Mouse (Mus musculus) skeletal muscle tissue, adult 2 months (tissue): ENCODE results near the gene Olfr1499.
"Not testable (repeated sequence)": the region's sequence is repeated elsewhere in the genome, so short reads cannot be mapped to it uniquely, and the experiment has no call there.

Experiments
- DNase-seq: peaks from one replicate; pipeline ENCODE4 v3.0.0-alpha.2; 2012; ENCODE audit warnings: low read depth, low spot score

Gene Olfr1499

DNA sequence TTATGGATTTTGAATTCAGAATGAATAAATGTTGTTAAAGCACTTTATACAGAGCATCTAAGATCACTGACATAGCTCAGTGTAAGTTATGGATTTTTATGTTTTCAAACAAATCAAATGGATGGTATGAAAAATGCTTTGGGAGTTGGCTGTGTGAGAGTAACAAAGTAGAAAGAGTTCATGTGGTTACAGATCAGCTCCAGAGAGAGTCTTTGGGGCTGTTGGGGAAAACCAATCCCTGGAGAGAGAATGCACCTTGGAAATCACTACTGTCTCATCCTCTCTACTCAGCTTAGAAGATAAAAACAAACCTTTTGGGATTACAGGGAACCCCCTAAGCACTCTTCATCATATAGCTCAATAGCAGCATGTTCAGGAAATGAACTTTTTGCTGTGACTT is at the start of gene Olfr1499:
TSS of gene Olfr1499 (minus strand) at position 101 of the 400 bp plus-strand sequence.
- no peak for DNase-seq

DNA sequence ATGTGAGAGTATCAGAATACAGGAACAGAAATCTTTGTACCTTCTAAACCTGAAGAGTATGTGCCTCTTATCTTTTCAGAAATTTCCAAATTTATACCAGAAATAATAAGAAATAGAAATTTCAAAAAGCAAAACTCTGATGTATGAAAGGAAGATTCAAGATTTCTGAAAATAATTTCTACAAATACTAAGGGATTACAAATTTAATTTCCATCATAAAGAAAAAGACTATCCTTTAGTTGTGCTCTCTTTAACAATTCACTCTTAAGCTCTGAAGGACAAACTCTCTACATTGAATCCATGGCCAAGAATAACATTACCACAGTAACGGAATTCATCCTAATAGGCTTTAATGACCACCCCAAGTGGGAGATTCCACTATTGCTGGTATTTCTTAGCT is 42.2 kb upstream of the Olfr1499 start, which contains the start of gene Olfr1502:
TSS of gene Olfr1502 (plus strand) at position 301 of the 400 bp plus-strand sequence.
- no peak for DNase-seq

DNA sequence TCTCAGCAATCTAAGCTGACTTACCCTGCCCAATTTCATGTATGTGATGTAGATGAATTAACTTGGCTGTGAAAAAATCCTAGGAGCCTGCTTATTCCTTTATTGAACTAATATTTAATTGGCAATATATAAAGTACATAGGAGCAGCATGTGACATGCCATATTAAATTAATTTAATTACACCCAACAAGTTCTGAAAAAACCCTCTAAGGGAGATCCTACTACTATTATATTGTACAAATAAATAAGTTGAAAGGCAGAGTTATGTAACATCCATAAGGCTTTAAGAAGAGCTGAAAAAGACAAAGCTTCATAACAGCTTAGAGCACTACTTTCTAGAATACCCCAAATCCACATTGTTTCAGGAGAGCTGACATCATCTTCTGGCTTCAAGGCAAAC is 31.3 kb upstream of the Olfr1499 start, which contains the start of gene Olfr1501:
TSS of gene Olfr1501 (minus strand) at position 101 of the 400 bp plus-strand sequence.
- not testable (repeated sequence) for DNase-seq

- no peak for DNase-seq
Measured at GRCm38 (mm10) chr19:13830388-13830787, 11.1 kb upstream of the Olfr1499 start, which contains the start of gene Olfr1500. Gene Olfr1500 (minus strand): TSS chr19:13830488.

- no peak for DNase-seq
Measured at GRCm38 (mm10) chr19:13828447-13828846, 9.2 kb upstream of the Olfr1499 start.

DNA sequence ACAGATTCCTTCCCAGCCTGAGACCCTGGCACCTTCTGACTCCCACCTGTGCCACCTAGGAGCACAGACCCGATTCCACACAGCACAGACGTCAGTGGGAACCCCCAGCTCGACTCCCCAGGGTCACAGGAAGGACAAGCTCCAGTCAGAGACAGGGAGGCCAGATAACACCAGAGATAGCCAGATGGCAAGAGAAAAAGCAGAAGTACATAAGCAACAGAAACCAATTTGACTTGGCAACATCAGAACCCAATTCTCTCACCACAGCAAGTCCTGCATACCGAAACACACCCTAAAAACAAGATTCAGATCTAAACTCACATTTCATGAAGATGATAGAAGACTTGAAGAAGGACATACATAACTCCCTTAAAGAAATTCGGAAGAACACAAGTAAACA is 1.6 kb upstream of the Olfr1499 start:
- DNase-seq = no peak

DNA sequence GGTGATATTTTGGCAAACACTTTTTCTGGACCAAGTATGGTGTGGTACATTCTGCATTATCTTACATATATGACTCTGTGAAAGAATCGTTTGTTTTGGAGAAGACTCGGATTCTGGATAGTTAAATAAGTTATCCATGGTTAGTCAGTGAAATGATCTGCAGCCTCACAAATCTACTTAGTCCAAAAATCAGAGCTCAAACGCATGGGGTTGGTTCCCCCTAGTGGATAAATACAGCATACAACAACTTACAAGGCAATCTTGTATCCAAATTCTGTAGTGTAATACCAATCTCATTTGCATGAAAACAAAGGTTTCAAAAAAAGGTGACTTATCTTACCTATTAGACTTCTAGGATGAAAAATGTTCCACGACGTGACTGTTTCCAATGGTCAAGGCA is 420 bp downstream of the Olfr1499 start:
- no peak for DNase-seq

GRCm38 (mm10) chr19:13812823-13813222 is 6.4 kb downstream of the Olfr1499 start:
- no peak for DNase-seq

DNA sequence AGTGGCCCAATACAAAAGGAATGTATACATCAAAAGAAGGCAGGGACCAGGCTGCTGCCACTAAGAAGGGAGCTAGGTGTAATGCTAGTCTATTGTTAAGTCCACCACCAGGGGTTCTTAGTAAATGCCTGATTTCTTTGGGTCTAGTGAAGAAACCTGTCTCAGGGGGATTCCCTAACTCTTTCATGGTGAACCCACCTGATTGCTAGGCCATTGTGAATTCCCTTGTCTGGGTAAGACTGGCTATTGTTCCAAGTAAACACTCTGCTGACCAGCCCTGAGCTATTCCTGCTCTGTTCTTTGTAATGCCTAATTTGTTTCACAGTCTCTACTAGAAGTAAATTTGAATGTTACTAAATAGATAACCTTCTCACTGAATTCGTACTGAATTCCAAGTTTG is 13.8 kb downstream of the Olfr1499 start:
- DNase-seq = not testable (repeated sequence)

- DNase-seq = no peak
Measured at GRCm38 (mm10) chr19:13798102-13798501, 21.1 kb downstream of the Olfr1499 start, which contains the start of gene Olfr1497. Gene Olfr1497 (minus strand): TSS chr19:13798202.

- DNase-seq = no peak
Measured at GRCm38 (mm10) chr19:13777578-13777977, 41.7 kb downstream of the Olfr1499 start, which contains the start of gene Olfr1496. Gene Olfr1496 (plus strand): TSS chr19:13777878.

GRCm38 (mm10) chr19:13768565-13769276 is 50.5 kb downstream of the Olfr1499 start:
- no peak for DNase-seq

GRCm38 (mm10) chr19:13764306-13764705 is 54.9 kb downstream of the Olfr1499 start, which contains the start of gene Olfr1495:
Gene Olfr1495 (plus strand): TSS chr19:13764606.
- DNase-seq = no peak
